Mouse (Mus musculus): ENCODE measurements around the gene Stxbp3. TPM values are rescaled to one million over a fixed set of nuclear protein-coding genes. Genes with fewer than 3 reads are reported as not detected.

Stxbp3 gene
- polyA plus RNA-seq, 1 experiment from 2014 or later: 60.3 TPM

DNA sequence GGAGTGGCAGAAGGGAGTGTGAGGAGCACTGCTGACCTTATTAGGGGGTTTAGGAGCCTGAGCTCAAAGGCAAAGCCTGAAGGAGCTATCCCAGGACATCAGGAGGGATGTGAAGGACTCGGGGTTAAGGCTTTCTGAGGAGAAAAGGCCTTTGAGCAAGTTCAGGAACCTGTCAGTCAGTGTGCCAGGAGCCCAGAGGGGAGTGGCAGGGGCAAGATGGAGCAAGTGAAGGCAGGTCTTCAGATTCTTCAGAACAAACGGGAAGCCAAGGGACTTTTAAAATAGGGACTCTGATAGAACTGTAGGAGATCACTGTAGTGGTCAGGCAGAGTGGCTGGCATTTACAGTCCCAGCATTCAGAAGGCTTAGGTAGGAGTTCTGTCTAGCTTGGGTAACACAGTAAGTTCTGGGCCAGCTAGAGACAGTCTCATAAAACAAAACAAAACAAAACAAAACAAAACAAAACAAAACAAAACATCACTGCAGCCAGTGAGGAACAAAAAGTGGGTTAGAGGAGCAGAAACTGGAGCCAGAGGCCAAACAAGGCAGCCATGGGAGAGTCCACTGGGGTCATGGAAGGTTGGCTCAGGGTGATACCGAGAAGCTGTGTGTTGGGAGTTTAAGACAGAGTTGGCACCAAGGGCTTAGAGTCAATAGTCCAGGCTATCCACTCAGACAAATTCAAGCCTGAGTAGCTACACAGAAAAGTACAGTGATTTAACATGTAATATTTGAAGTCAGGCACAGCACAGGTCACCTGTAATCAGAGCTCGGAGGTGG, 61.4 kb downstream of the Stxbp3 start:
- in situ Hi-C loops (cut with MboI; ENCODE audit: low pct_unique_long_range_greater_than_20kb): no loop called here

DNA sequence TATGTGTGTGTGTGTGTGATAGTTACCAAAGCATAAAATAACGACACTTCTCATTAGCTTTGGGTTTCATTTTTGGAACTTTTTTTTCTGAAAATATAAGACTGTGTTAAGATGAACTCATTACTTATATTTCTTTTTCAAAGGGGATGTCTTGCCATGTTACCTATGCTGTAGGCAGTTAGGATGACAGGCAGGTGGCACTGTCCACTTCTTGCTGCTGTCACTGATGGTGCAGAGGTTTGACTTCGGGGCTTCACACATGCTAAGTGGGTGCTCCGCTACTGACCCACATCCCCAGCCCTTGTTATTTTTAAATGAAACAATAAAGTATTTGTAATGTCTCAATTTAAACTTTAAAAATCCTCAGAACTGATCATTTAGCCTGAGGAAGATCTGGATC, 67.5 kb downstream of the Stxbp3 start:
- POLR2A ChIA-PET: no interaction called here
- no peaks in the 10 kb centered on the region for H3K27me3 ChIP-seq
- peak; percentile 71 for TF ChIP-seq CTCF (IDR thresholded peaks at IDR 0.05)
- in situ Hi-C loops (cut with MboI; ENCODE audit: low pct_unique_long_range_greater_than_20kb): loop anchor here (5.0 kb wide), 1 partner anchor 66 kb away; no protein-coding TSS in a partner anchor
- no peak for DNase-seq (ENCODE audit: low read depth, low spot score)
- CTCF ChIA-PET: interaction anchor here (0.9 to 8.5 kb wide), 10 partner anchors 9 to 137 kb away, joined by 3 to 104 read pairs (median 6); partner anchors contain the start of gene Gpsm2
- ATAC-seq: no peak

More for the DNA sequence above, 61.4 kb downstream of the Stxbp3 start:
- H3K27me3 ChIP-seq: no peaks in the 10 kb centered on the region
- DNase-seq (ENCODE audit: low read depth, low spot score): no peak
- no peak for TF ChIP-seq CTCF (IDR thresholded peaks at IDR 0.05)
- POLR2A ChIA-PET: no interaction called here
- no peak for ATAC-seq
- CTCF ChIA-PET: interaction anchor here (0.8 to 1.6 kb wide), 9 partner anchors 8 to 78 kb away, joined by 3 to 7 read pairs (median 3); no protein-coding TSS in a partner anchor

DNA sequence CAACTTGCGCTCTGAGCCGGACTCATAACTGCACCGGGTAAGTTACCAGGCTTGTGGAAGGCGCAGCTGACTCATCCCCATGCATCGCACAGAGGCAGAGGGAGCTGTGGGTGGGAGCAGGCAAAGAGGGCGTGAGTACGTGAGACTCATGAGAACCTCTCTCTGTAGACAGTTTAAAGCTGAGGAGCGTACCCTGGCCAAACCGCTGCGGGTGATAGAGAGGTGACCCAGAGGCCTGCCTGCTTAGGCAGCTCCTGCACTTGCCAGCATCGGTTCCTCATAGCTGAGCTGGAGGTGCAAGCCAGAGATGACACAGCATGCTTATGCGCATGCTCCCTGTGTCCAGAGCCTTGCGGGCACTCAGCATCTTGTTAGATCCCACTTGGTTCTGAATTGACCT, 68.1 kb downstream of the Stxbp3 start:
- DNase-seq (ENCODE audit: low read depth, low spot score): no peak
- TF ChIP-seq CTCF (IDR thresholded peaks at IDR 0.05): no peak
- in situ Hi-C loops (cut with MboI; ENCODE audit: low pct_unique_long_range_greater_than_20kb): loop anchor here (5.0 kb wide), 1 partner anchor 65 kb away; no protein-coding TSS in a partner anchor
- ChIA-PET POLR2A (no interaction called here), CTCF (interaction anchor here (0.9 to 8.5 kb wide), 9 partner anchors 9 to 138 kb away, joined by 3 to 104 read pairs (median 7); partner anchors contain the start of gene Gpsm2)
- no peak for ATAC-seq
- H3K27me3 ChIP-seq: no peaks in the 10 kb centered on the region

DNA sequence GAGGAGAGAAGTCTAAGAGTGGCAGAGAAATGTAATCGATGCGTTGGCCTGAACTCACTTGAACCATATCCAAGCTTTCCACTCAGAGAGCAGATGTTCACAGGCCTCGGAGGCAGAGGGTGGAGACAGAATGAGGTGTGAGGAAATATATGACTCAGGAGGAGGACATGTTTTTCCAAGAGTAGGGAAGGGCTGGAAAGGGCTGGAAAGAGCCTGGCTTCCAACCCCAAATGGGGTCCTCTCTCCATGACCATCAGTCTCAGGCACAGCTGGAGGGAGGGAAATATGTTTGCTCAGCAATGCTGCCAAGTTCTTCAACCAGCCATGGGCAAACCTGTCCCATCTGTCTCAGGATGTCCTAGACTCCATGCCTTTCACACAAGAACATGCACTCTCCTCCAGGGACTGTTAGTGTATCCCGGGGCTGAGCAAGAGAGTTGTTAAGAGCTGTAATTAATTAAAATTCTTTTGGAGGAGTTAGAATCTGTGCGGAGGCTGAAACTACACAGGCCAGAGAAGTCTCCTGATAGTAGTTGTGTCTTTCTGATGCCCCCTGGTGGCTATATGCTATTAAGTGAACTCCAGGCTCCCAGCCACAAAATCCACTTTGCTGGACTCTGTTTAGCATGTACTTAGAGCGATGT, 69.5 kb downstream of the Stxbp3 start:
- CTCF ChIA-PET: interaction anchor here (1.0 to 8.5 kb wide), 15 partner anchors 8 to 255 kb away, joined by 3 to 104 read pairs (median 6); partner anchors contain the start of gene Gpsm2
- no peaks in the 10 kb centered on the region for H3K27me3 ChIP-seq
- peak; percentile 61 for DNase-seq (ENCODE audit: low read depth, low spot score)
- POLR2A ChIA-PET: interaction anchor here (0.6 to 1.6 kb wide), 3 partner anchors 9 to 347 kb away, joined by 3 to 7 read pairs (median 3); no protein-coding TSS in a partner anchor
- peak; percentile 78 for ATAC-seq
- peak; percentile 92 for TF ChIP-seq CTCF (IDR thresholded peaks at IDR 0.05)
- in situ Hi-C loops (cut with MboI; ENCODE audit: low pct_unique_long_range_greater_than_20kb): loop anchor here (5.0 kb wide), 1 partner anchor 64 kb away; no protein-coding TSS in a partner anchor

DNA sequence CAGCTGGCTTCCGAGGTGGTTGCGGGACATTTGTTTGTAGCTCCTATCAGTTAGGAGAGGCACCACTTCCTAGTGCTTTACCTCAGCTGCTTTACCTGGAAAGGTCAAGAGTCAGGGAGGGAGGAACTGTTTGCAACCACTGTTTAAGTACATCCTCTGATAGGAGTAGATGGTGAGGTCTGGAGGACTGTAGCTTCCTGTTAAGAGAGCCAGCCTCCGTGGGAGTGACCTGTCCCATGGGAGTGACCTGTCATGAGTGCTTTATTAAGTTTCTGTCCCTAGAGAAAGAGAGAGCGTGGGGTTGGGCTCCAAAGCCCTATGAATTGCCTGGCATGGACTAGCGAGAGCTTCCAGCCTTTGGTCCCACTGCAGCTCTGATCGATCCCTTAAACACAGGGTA, 70.8 kb downstream of the Stxbp3 start:
- TF ChIP-seq CTCF (IDR thresholded peaks at IDR 0.05): no peak
- no peaks in the 10 kb centered on the region for H3K27me3 ChIP-seq
- ATAC-seq (no peak), DNase-seq (ENCODE audit: low read depth, low spot score) (no peak)
- CTCF ChIA-PET: interaction anchor here (0.9 to 8.5 kb wide), 12 partner anchors 7 to 98 kb away, joined by 3 to 104 read pairs (median 6); partner anchors contain the start of gene Gpsm2
- in situ Hi-C loops (cut with MboI; ENCODE audit: low pct_unique_long_range_greater_than_20kb): no loop called here
- POLR2A ChIA-PET: interaction anchor here (0.6 to 1.2 kb wide), 3 partner anchors 8 to 134 kb away, joined by 3 to 4 read pairs (median 4); no protein-coding TSS in a partner anchor

DNA sequence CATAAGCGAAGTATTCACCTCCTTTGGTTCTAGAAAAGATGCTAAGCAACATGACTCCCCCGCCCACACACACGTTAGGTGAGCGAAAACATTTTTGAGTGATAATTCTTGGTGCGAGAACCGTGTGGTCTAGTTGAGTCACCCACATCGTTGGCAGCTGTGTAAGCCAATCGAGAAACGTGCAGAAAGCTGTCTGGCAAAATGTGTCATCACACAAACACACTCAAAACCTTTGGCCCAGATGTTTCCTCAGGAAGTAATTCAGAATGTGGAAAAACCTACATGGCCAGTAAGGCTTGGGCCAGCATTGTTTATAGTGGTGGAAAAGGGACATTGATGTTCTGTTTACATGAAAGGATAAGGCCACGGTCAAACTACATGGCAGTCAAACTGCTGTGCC, 72.9 kb downstream of the Stxbp3 start:
- no peak for TF ChIP-seq CTCF (IDR thresholded peaks at IDR 0.05)
- peak; percentile 27 for DNase-seq (ENCODE audit: low read depth, low spot score)
- in situ Hi-C loops (cut with MboI; ENCODE audit: low pct_unique_long_range_greater_than_20kb): no loop called here
- ChIA-PET POLR2A (no interaction called here), CTCF (interaction anchor here (8.5 kb wide), 1 partner anchor 68 kb away, joined by 104 read pairs; no protein-coding TSS in a partner anchor)
- no peaks in the 10 kb centered on the region for H3K27me3 ChIP-seq
- ATAC-seq: no peak

DNA sequence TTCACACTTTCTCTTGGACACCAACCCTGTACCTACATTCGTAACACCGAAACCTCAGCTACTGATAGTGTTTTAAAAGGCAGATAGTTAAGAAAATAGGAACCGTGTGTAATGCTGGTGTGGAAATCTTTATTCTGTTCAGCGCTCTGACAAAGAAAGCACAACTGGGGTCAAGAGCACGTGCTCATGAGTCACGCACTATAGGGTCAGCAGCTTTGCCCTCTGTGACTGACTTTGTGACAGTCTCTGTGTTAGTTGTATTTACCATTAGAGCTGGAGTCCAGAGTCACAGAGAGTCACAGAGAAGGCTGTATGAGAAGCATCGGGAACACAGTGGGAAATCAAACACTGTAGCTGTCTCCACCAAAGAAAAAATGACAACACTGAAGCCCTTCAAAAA, 73.4 kb downstream of the Stxbp3 start:
- in situ Hi-C loops (cut with MboI; ENCODE audit: low pct_unique_long_range_greater_than_20kb): no loop called here
- ATAC-seq: no peak
- no peak for TF ChIP-seq CTCF (IDR thresholded peaks at IDR 0.05)
- CTCF ChIA-PET: interaction anchor here (1.0 to 8.5 kb wide), 2 partner anchors 16 to 68 kb away, joined by 5 to 104 read pairs; no protein-coding TSS in a partner anchor
- DNase-seq (ENCODE audit: low read depth, low spot score): no peak
- H3K27me3 ChIP-seq: no peaks in the 10 kb centered on the region
- POLR2A ChIA-PET: no interaction called here

DNA sequence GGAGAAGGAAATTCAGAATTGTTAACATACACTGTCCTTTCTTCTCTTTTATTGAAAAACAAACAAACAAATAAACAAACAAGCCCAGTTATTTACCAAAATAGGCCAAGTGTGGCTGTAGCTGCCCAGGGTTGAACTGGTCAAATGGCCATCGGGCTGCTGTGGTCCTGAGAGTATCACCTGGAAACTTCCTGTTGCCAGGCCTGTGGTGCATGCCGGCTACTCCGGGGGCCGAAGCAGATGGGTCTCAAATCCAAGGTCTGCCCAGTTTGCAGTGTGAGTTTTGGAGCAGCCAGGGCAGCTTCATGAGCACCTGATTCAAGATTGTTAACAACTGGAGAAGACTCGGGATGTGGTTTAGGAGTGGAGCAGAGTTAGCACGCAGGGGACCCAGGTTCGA, 74.8 kb downstream of the Stxbp3 start:
- H3K27me3 ChIP-seq: no peaks in the 10 kb centered on the region
- in situ Hi-C loops (cut with MboI; ENCODE audit: low pct_unique_long_range_greater_than_20kb): no loop called here
- TF ChIP-seq CTCF (IDR thresholded peaks at IDR 0.05): no peak
- ChIA-PET CTCF (interaction anchor here (1.0 to 1.9 kb wide), 2 partner anchors 13 to 113 kb away, joined by 3 to 5 read pairs; no protein-coding TSS in a partner anchor), POLR2A (no interaction called here)
- ATAC-seq: no peak
- no peak for DNase-seq (ENCODE audit: low read depth, low spot score)

DNA sequence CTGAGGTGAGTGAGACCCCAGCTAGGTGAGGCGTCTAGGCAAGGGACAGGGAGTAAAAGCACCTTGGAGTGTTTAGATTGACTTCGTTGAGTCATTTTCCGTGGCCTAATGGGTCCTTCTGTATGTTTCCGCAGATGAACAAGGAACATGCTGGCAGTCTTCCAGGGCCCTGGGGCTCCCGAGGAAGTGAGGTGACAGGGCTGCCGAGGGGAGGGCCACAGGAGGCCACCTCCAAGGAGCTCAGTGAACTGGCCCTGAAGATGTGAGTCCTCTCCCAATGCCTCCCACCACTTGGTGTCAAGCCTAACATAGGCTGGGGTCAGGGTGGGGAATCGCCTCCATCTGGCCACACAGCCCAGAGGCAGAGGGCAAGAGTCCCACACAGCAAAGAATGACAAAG, 75.3 kb downstream of the Stxbp3 start:
- POLR2A ChIA-PET: no interaction called here
- in situ Hi-C loops (cut with MboI; ENCODE audit: low pct_unique_long_range_greater_than_20kb): no loop called here
- ATAC-seq (no peak), DNase-seq (ENCODE audit: low read depth, low spot score) (no peak)
- no peaks in the 10 kb centered on the region for H3K27me3 ChIP-seq
- TF ChIP-seq CTCF (IDR thresholded peaks at IDR 0.05): no peak
- CTCF ChIA-PET: interaction anchor here (1.0 to 1.9 kb wide), 2 partner anchors 14 to 113 kb away, joined by 3 to 5 read pairs; no protein-coding TSS in a partner anchor

DNA sequence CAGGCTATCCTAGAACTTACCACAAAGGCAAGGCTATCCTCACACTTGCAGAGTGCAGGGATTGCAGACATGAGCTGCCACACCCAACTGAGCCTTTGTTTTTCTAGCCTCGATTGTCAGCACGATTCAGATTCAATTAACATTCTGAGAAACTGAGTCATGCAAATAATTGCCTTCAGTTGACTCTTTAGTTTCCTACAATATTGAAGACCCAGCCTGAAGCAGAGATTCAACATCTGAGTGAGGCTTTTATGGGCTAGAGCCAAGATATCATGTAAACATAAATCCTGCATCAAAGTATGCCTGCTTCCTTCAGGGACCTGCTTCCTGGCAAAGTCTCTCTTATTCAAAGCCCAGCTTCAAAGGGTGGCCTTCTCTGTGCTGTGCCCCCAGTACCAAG, 76.6 kb downstream of the Stxbp3 start:
- no peak for TF ChIP-seq CTCF (IDR thresholded peaks at IDR 0.05)
- in situ Hi-C loops (cut with MboI; ENCODE audit: low pct_unique_long_range_greater_than_20kb): no loop called here
- ChIA-PET CTCF (interaction anchor here (0.7 to 3.2 kb wide), 8 partner anchors 7 to 62 kb away, joined by 3 to 20 read pairs (median 5); partner anchors contain the start of gene Aknad1), POLR2A (no interaction called here)
- no peaks in the 10 kb centered on the region for H3K27me3 ChIP-seq
- ATAC-seq (no peak), DNase-seq (ENCODE audit: low read depth, low spot score) (no peak)

Measured in Patski (cell line).